Mouse (Mus musculus) MEL (cell line): ENCODE measurements around the gene Ptprn2. TPM values are rescaled to one million over a fixed set of nuclear protein-coding genes. Genes with fewer than 3 reads are reported as not detected.

Experiments used
- DNase-seq: peaks from one replicate; pipeline ENCODE4 v3.0.0; 2011; ENCODE audit warnings: low read depth, low spot score
- H3K27ac ChIP-seq: 2 replicates; pipeline ENCODE4 v1.5.1; 2012; ENCODE audit warnings: low read depth, mild to moderate bottlenecking, control low read depth, low read length, moderate library complexity; ENCODE audit not compliant: control insufficient read depth
- H3K27me3 ChIP-seq, 2 experiments: fragments of 150-350 bp in 1 of 2; sonication (generic) in 1 of 2; 2 replicates each; pipeline ENCODE4 v1.6.1; 2012; ENCODE audit warnings: low read length in 2 of 2, mild to moderate bottlenecking in 2 of 2, improper control_type of control experiment in 1 of 2, moderate library complexity in 1 of 2; ENCODE audit not compliant: insufficient read depth in 2 of 2, control insufficient read depth in 1 of 2
- H3K36me3 ChIP-seq, 2 experiments: 2 replicates each; pipeline ENCODE4 v1.6.1; 2012 to 2014; ENCODE audit warnings: low read length in 2 of 2, improper control_type of control experiment in 1 of 2, inconsistent platforms in 1 of 2, mild to moderate bottlenecking in 1 of 2; ENCODE audit not compliant: insufficient read depth in 2 of 2, control insufficient read depth in 1 of 2
- H3K4me1 ChIP-seq, 2 experiments: fragments of 150-350 bp in 1 of 2; sonication (generic) in 1 of 2; 2 replicates each; pipeline ENCODE4 v1.6.1; 2012; ENCODE audit warnings: low read length in 2 of 2, improper control_type of control experiment in 1 of 2, mild to moderate bottlenecking in 1 of 2; ENCODE audit not compliant: insufficient read depth in 2 of 2, control insufficient read depth in 1 of 2
- H3K4me3 ChIP-seq, 2 experiments: fragments of 150-350 bp in 1 of 2; sonication (generic) in 1 of 2; 2 replicates each; pipeline ENCODE4 v1.5.1; 2012; ENCODE audit warnings: low read depth in 2 of 2, low read length in 2 of 2, mild to moderate bottlenecking in 2 of 2, moderate library complexity in 2 of 2, control low read depth in 1 of 2, improper control_type of control experiment in 1 of 2; ENCODE audit not compliant: control insufficient read depth in 1 of 2, insufficient read depth in 1 of 2
- H3K79me2 ChIP-seq: 2 replicates; pipeline ENCODE4 v1.6.1; 2012; ENCODE audit warnings: mild to moderate bottlenecking, low read length, moderate library complexity; ENCODE audit not compliant: control insufficient read depth, poor library complexity, insufficient read depth
- H3K9ac ChIP-seq: 2 replicates; pipeline ENCODE4 v1.6.1; 2012; ENCODE audit warnings: low read depth, mild to moderate bottlenecking, control low read depth, low read length, moderate library complexity; ENCODE audit not compliant: control insufficient read depth, poor library complexity, severe bottlenecking
- H3K9me3 ChIP-seq: fragments of 150-350 bp; sonication (generic); replicated peaks from 2 replicates; pipeline ENCODE4 v1.6.1; 2012; ENCODE audit warnings: mild to moderate bottlenecking, low read length, improper control_type of control experiment, moderate library complexity; ENCODE audit not compliant: insufficient read depth
- BHLHE40 ChIP-seq: IDR thresholded peaks from 2 replicates; pipeline ENCODE4 v1.6.1; 2012; ENCODE audit warnings: low read depth, mild to moderate bottlenecking, inconsistent platforms, low read length, improper control_type of control experiment, borderline replicate concordance
- CHD1 ChIP-seq: IDR thresholded peaks from 2 replicates; pipeline ENCODE4 v1.6.1; 2012; ENCODE audit warnings: low read depth, mild to moderate bottlenecking, inconsistent platforms, low read length, improper control_type of control experiment
- E2F4 ChIP-seq: IDR thresholded peaks from 2 replicates; pipeline ENCODE4 v1.6.1; 2011; ENCODE audit warnings: low read depth, low read length, improper control_type of control experiment, borderline replicate concordance
- ELF1 ChIP-seq: IDR thresholded peaks from 2 replicates; pipeline ENCODE4 v1.6.1; 2014; ENCODE audit warnings: low read depth, mild to moderate bottlenecking, inconsistent platforms, low read length, improper control_type of control experiment, moderate library complexity
- ETS1 ChIP-seq: IDR thresholded peaks from 2 replicates; pipeline ENCODE4 v1.6.1; 2012; ENCODE audit warnings: low read depth, mild to moderate bottlenecking, inconsistent platforms, low read length, improper control_type of control experiment, moderate library complexity
- GABPA ChIP-seq: IDR thresholded peaks from 2 replicates; pipeline ENCODE4 v1.6.1; 2012; ENCODE audit warnings: low read depth, mild to moderate bottlenecking, inconsistent platforms, low read length, improper control_type of control experiment, moderate library complexity
- KAT2A ChIP-seq: conservative IDR thresholded peaks from 2 replicates; pipeline ENCODE4 v1.6.1; 2012; ENCODE audit warnings: low read depth, low read length, improper control_type of control experiment, inconsistent platforms
- MAZ ChIP-seq: IDR thresholded peaks from 2 replicates; pipeline ENCODE4 v1.6.1; 2012; ENCODE audit warnings: low read depth, mild to moderate bottlenecking, inconsistent platforms, low read length, improper control_type of control experiment
- MXI1 ChIP-seq: IDR thresholded peaks from 2 replicates; pipeline ENCODE4 v1.6.1; 2011; ENCODE audit warnings: mild to moderate bottlenecking, low read depth, low read length, improper control_type of control experiment
- MYB ChIP-seq: IDR thresholded peaks from 2 replicates; pipeline ENCODE4 v1.6.1; 2011; ENCODE audit warnings: mild to moderate bottlenecking, low read depth, low read length, improper control_type of control experiment
- NELFE ChIP-seq: IDR thresholded peaks from 2 replicates; pipeline ENCODE4 v1.6.1; 2011; ENCODE audit warnings: low read depth, low read length, improper control_type of control experiment
- NRF1 ChIP-seq: IDR thresholded peaks from 2 replicates; pipeline ENCODE4 v1.6.1; 2014; ENCODE audit warnings: low read depth, mild to moderate bottlenecking, inconsistent platforms, low read length, improper control_type of control experiment, moderate library complexity; ENCODE audit not compliant: poor library complexity, insufficient read depth, severe bottlenecking
- RAD21 ChIP-seq: IDR thresholded peaks from 2 replicates; pipeline ENCODE4 v1.6.1; 2011; ENCODE audit warnings: mild to moderate bottlenecking, low read depth, low read length, improper control_type of control experiment
- RCOR1 ChIP-seq: IDR thresholded peaks from 2 replicates; pipeline ENCODE4 v1.6.1; 2012; ENCODE audit warnings: low read depth, mild to moderate bottlenecking, inconsistent platforms, low read length, improper control_type of control experiment
- TAL1 ChIP-seq: IDR thresholded peaks from 2 replicates; pipeline ENCODE4 v1.6.1; 2012; ENCODE audit warnings: mild to moderate bottlenecking, inconsistent platforms, low read length, moderate library complexity, mixed read lengths
- ZC3H11A ChIP-seq: IDR thresholded peaks from 2 replicates; pipeline ENCODE4 v1.6.1; 2012; ENCODE audit warnings: low read depth, mild to moderate bottlenecking, inconsistent platforms, low read length, improper control_type of control experiment
- ZNF384 ChIP-seq: IDR thresholded peaks from 2 replicates; pipeline ENCODE4 v1.6.1; 2012; ENCODE audit warnings: low read depth, mild to moderate bottlenecking, inconsistent platforms, low read length, improper control_type of control experiment
- polyA plus RNA-seq, 2 experiments: library from polyadenylated mRNA; stranded (reverse) in 1 of 2; unstranded in 1 of 2; fragments of >175 nt in 1 of 2; fragments of >200 nt in 1 of 2; gene quantifications; 2 replicates each; pipeline versions ENCODE4 v1.2.1 to v1.2.4; 2012; ENCODE audit warnings: low replicate concordance in 2 of 2, low read depth in 1 of 2; ENCODE audit not compliant: insufficient read length in 2 of 2, insufficient read depth in 1 of 2, missing spikeins in 1 of 2
- total RNA-seq: library from RNA; depleted of rRNA; stranded (reverse); fragments of 300-350 nt; gene quantifications from 2 replicates; pipeline ENCODE4 v1.2.3, GENCODE M21; 2012

Ptprn2 gene
- total and polyA plus RNA-seq, 3 experiments, result not detected

- H3K36me3 ChIP-seq, result no peaks in the 10 kb centered on the region
- no peaks in the 10 kb centered on the region for H3K4me1 ChIP-seq
- TF ChIP-seq RCOR1, result no peak
- no peak for TF ChIP-seq RAD21
- DNase-seq, result no peak
- H3K9me3 ChIP-seq, result 0 out of 2 replicates have a peak, but pooled peaks cover 2% of the 10 kb centered on the region
- H3K27me3 ChIP-seq, result no peaks in the 10 kb centered on the region
- H3K4me3 ChIP-seq, result no peak overlapping the region
- H3K79me2 ChIP-seq, result no peaks in the 10 kb centered on the region
- H3K27ac ChIP-seq, result no peak overlapping the region
- no peak overlapping the region for H3K9ac ChIP-seq
Measured at GRCm38 (mm10) chr12:117172885-117173529, 687.5 kb downstream of the Ptprn2 start.

DNA sequence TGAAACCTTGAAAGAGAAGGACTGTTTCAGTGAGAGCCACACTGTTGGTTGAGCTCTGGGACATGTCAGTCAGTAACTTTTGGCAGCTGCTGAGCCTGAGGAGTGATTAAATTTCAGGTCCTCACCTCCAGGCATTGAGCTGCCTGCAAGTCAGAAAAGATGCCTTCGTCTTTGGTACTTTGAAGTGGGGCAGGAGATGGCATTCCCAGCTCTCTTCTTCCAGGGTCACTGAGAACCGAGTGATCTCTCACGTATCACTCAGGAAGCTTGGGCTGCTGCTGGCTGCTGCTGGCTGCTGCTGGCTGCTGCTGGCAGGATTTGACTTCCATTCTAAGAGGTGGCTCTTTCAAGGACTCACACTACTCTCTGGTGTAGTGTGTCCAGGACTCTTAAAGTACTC lies 688.7 kb downstream of the Ptprn2 start:
- DNase-seq, result no peak
- TF ChIP-seq NELFE, result no peak
- no peak for TF ChIP-seq ZC3H11A
- TF ChIP-seq NRF1, result no peak
- TF ChIP-seq KAT2A, result no peak
- TF ChIP-seq BHLHE40, result no peak
- no peak for TF ChIP-seq ETS1
- TF ChIP-seq, all 39 proteins: peak for 0
- H3K9ac ChIP-seq, result no peak overlapping the region
- H3K27me3 ChIP-seq, result no peaks in the 10 kb centered on the region
- no peak overlapping the region for H3K27ac ChIP-seq
- no peaks in the 10 kb centered on the region for H3K36me3 ChIP-seq
- 0 out of 2 replicates have a peak, but pooled peaks cover 2% of the 10 kb centered on the region for H3K9me3 ChIP-seq
- H3K4me3 ChIP-seq, result no peak overlapping the region
- no peaks in the 10 kb centered on the region for H3K79me2 ChIP-seq
- H3K4me1 ChIP-seq, result no peaks in the 10 kb centered on the region

GRCm38 (mm10) chr12:117175072-117175681 lies 689.7 kb downstream of the Ptprn2 start:
- Histone ChIP-seq H3K27ac (no peak overlapping the region), H3K9ac (no peak overlapping the region), H3K4me3 (no peak overlapping the region), H3K79me2 (no peaks in the 10 kb centered on the region), H3K36me3 (no peaks in the 10 kb centered on the region), H3K27me3 (no peaks in the 10 kb centered on the region), H3K9me3 (0 out of 2 replicates have a peak, but pooled peaks cover 2% of the 10 kb centered on the region), H3K4me1 (no peaks in the 10 kb centered on the region)
- TF ChIP-seq KAT2A, result no peak
- TF ChIP-seq ZNF384, result no peak
- TF ChIP-seq ELF1, result no peak
- TF ChIP-seq MYB, result no peak
- no peak for TF ChIP-seq E2F4
- TF ChIP-seq MXI1, result no peak
- TF ChIP-seq GABPA, result no peak
- no peak for TF ChIP-seq CHD1
- TF ChIP-seq TAL1, result no peak
- TF ChIP-seq MAZ, result no peak
- DNase-seq, result no peak
